Mouse (Mus musculus) lung, postnatal 0 days (tissue): ENCODE data around the gene Btd.

Experiments used
- CTCF ChIP-seq: IDR thresholded peaks from 2 replicates; pipeline ENCODE4 v1.5.1; 2016; ENCODE audit warnings: antibody characterized with exemption, mild to moderate bottlenecking
- EP300 ChIP-seq: IDR thresholded peaks from 2 replicates; pipeline ENCODE4 v1.6.1; 2016; ENCODE audit warnings: antibody characterized with exemption, mild to moderate bottlenecking, control low read depth

DNA sequence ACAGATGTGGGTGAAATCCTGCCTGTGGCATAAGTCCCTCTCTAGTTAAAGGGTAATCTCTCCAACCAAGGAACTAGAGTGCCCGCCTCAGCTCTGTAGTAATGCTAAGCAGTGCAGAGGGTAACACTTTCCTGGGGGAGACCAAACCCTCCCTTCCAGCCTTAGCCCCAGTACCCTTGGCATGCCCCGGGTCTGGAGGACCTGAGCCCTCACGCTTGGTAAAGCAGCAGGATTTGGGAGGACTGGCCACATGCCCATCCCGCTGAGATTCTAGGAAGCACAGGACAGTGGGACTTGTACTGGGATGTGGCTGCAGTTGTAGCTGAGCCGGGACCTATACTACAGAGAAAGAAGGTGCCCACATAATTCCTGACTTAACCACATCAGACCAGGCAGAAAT is 14.0 kb downstream of the Btd start:
- no peak for TF ChIP-seq CTCF
- TF ChIP-seq EP300, result no peak
